Mouse (Mus musculus) layer of hippocampus, adult 9-11 months (tissue): Measurements from ENCODE around the gene Zzef1.

ENCODE experiments used
- DNase-seq: peaks from one replicate; pipeline ENCODE4 v3.0.0; 2022

The Zzef1 gene

DNA sequence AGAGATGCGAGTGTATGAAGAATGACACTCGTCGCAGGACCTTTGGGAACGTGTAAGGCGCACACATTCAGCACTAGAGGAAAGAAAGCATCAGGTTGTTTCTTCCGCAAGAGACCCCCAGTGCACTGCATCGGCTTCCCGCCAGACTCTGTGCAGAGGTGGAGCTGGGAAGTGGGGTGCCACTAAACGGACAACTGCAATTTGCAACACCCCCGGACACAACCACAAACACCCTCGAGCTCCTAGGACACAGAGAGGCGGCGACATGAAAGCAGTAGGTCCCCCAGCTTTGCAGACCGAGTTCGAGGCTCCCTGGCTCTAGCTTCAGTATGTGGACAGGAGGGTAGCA lies 164.7 kb downstream of the Zzef1 start:
- DNase-seq = no peak

DNA sequence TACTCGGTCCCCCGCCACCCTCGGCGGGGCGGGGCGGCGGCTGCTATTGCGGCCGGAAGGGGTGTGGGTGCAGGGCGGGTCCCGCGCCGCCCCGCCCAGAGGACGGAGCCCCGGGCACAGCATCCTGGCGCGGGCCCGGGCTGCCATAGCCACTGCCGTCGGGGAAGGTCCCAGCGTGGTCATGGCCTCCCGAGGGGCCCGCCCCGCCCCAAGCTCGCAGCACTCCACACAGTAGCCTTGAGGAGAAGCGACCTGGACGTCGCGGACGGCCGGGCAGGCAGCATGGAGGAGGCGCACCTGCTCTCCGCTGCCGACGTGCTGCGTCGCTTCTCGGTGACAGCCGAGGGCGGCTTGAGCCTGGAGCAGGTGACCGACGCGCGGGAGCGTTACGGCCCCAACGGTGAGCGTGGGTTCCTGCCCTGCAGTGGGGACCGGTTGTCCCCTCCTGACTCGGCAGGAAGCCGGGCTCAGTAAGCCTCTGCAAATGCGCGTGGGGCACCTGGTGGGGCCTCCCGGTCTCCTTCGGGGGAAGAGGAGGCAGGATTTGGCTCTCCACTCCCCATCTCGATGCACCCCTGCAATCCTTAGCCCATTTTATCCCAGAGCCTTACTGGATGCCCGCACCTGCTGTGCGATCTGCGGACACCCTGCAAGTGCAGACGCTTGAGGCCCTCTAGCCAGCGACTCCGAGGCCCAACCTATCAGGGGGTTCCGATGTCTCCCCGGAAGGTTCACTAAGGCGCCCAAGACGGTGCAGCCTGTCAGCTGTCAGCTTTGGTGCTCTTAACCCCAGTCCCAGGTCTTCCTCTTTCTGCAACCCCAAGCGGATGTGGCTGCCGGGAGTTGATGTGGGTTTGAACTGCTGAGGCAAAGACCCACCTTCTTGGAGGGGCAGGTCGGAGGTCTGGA lies 165.3 kb downstream of the Zzef1 start, which contains the start of gene Atp2a3:
Atp2a3 (plus strand) TSS at position 98 of the 909 bp plus-strand sequence.
- DNase-seq = no peak

DNA sequence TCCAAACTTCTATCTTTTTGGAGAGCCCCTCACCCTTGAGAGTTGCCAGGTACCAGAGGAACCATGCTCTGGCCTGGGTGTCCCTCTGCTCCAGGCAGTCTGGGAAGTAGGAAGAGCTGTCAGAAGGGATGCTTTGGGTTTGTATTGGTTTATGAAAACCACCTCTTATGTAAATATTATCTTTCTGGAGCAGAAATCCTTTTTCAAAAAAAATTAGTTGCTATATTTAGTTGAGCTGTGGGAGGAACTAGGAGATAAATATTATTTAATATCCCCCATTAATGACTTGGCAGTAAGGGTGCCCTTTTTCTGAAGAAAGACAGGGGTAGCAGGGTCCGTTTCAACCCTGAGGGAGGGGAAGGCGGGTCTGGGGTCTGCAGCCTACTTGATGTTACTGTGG lies 166.4 kb downstream of the Zzef1 start:
- DNase-seq = no peak

DNA sequence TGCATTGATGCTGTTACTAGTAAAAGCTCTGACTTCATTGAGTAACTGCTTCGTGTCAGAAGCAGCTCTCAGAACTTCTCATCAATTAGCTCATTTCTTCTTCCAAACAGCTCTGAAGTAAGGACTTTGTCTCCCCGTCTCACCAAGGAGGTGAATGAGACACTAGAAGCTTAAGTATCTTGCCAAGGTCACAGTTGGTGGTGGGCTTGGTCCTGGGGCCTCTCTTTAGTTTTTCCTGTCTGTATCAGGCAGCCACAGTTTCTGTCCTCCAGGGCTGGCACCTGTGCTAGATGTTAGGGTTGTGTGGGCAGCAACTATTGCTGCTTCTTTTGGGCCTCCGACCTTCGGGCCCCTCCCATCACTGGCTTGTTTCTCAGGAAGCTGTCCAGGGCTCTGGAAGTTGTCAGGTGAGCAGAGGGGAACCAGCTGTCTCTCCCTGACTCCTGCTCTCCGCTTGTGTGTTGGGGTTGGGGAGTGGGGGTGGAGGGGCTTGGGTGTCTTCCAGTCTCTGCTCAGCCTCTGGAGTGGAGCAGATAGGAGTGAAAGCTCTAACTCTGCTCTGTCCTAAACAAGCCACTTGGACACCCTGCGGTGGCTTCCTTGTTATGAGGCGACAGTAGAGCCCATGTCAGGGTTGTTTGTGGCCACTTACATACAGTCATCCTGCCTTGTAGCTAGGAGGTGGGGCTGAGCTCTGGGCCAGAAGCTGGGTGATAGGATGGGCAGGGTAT lies 167.2 kb downstream of the Zzef1 start:
- no peak for DNase-seq

DNA sequence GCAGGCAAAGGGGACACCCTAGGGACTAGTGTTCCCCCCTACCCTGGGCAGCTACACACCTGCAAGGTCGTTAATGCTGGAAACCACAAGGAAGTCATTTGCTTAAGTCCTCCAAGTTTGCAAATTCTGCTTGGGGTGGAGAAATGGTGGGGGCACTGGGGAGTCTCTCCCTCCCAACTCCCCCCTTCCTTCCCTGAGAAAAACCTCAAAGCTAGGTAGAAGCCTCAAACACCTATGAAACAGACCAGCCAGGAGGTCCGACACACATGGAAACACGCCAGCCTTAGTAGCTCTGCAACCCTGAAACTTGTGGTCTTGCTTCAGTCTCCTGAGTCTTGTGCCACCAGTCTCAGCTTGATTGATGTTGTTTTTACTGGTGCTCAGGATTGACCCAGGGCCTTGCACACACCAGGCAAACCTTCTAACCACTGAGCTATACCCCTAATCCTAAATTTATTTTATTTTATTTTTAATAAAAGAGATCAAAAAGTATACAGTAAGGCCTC lies 167.8 kb downstream of the Zzef1 start:
- DNase-seq = no peak

DNA sequence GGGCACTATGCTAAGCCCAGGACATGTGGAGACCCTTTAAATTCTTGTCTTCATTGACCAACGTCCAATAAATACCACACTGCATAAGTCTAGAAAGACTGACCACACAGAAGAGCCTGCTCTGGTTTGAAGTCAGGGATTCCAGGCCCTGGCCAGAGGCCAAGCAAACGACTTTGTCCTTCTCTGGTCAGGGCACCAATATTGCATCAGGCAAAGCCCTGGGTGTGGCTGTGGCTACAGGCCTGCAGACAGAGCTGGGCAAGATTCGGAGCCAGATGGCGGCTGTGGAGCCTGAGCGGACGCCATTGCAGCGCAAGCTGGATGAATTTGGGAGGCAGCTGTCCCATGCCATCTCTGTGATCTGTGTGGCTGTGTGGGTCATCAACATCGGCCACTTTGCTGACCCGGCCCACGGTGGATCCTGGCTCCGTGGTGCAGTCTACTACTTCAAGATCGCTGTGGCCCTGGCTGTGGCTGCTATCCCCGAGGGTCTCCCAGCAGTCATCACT lies 179.0 kb downstream of the Zzef1 start:
- no peak for DNase-seq
